Mouse (Mus musculus) left cerebral cortex, postnatal 25 days (tissue): Measurements from ENCODE around the gene Mtmr6. TPM values are rescaled to one million over a fixed set of nuclear protein-coding genes. Genes with fewer than 3 reads are reported as not detected.

ENCODE experiments used
- DNase-seq, 2 experiments: peaks; one replicate each; pipeline ENCODE4 v3.0.0; 2022; ENCODE audit warnings: low spot score in 2 of 2, mixed read lengths in 1 of 2
- intact Hi-C: fragments of 180-260 bp; cut with DNase I; formaldehyde crosslinking; loops from one replicate; pipeline ENCODE4 v1.15.1; 2025
- total RNA-seq, 2 experiments: library from RNA; stranded (reverse); gene quantifications; 2 replicates each; pipeline ENCODE4 v1.2.3; 2021

The Mtmr6 gene
- total RNA-seq: 100 to 1,000 TPM; 106 to 117 TPM

DNA sequence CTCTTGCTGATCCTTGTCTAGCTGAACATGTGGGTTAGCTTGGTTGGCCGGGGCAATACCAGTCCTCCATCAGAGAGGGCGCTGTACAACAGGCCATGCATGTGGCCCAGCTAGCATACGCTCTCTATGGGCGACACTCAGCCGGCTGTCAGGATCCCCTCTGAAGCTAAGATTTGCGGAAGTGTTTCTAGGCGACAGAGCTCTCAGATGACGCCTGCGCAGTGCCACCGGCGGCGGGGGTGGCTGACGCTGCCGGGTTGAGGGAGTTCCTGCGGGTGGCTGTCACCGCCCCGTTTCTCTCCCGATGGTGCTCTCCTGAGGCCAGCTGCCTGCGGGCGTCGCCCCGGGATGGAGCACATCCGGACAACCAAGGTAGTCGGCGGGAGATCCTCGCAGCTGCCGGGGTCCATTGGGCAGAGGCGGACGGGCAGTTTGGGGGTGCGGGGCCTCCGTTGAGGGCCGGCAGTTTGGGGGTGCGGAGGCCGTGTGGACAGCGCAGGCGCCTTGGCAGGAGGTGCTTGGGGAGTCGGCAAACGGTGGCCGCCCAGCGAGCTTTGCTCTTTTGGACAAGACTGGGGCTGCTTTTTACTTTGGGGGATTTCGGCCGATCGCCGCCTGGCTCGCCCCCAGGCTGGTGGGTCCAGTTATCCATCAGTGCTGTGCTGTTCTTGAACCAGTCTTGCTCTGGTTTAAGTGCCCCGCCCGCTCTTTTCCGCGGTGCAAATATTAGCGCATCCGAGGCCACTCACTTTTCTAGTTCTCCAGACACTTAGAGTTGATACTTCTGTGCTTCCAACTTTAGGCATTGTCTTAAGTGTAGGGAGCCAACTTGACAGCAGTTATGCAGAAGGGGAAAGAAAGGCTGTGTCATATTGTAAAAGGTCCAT lies at the start of gene Mtmr6:
Mtmr6 (plus strand) TSS at position 239 of the 887 bp plus-strand sequence.
- peak; percentile 95 to 98 for DNase-seq
- intact Hi-C loops: loop anchor here (1.0 to 5.0 kb wide), 3 partner anchors 14 to 170 kb away; partner anchors contain the start of genes Gm49336 and Nupl1

DNA sequence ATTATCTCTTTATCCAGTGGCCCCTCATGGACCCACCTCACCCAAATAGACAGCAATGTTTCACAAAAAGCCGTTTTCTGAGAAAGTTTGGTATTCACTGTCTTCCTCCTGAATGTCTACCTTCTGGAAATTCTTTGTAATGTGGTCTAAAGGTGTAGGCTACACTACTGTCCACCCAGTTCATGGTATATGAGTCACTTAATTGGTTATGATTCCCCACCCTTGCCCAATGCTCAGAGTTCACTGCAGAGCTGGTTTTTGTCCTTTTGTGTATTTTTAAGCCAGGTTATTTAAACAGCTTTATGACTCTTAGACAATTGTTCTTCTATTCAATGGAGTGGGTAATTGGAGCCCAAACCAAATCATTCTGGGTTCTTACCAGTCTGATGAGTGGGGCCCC lies 48.9 kb upstream of the Mtmr6 start:
- DNase-seq: no peak
- intact Hi-C loops: no loop called here

DNA sequence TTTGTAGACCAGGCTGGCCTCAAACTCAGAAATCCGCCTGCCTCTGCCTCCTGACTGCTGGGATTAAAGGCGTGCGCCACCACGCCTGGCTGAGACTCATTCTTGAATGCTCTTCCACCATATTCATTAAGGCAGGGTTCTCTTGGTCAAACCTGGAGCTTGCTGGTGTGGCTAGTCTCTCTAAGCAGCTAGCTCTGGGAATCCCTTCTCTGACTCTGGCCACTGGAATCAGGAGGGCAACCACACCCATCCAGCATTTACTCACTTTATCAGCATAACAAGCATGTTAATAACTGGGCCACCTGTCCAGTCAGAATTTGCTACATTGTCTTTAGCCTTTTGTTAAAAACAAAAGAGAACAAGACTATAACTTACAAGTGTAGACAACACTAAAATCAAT lies 47.4 kb upstream of the Mtmr6 start:
- no peak for DNase-seq
- intact Hi-C loops: no loop called here

DNA sequence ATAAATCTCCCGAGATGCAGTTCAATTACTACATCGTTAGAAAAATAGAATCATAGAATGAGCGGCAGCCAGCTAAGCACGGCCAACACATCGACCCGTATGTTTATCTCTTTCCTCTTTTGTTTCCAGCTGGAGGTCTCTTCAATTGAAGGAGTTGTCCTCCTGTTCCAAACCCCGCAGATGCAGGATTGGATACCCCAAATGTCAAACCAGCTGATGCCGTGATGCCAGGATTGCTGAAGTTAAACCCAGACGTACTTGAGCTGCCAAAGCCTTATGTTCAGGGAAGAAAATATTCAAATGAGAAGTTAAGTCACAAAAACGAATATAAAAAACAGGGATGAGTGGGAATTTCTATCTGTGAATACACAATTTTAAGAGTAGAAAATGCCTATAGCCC lies 45.1 kb upstream of the Mtmr6 start:
- DNase-seq: peak in 1 of 2 experiments; percentile 48
- intact Hi-C loops: no loop called here

DNA sequence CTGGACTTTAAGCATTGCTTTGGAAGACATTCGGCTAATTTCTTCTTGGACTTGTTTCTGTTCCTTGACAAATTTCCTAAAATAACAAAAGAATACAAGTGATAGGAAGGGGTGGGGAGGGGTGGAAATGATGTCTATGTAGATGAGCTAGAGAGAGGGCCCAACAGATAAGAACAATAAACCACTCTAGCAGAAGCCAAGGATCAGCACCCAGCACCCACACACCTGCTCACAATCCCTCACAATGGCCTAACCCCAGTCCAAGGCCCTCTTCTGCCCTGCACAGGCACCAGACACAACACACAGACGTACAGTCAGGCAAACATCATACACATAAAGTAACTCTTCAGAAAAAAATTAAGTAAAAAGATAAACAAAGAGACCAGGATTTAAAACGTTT lies 26.5 kb upstream of the Mtmr6 start:
- no peak for DNase-seq
- intact Hi-C loops: no loop called here

DNA sequence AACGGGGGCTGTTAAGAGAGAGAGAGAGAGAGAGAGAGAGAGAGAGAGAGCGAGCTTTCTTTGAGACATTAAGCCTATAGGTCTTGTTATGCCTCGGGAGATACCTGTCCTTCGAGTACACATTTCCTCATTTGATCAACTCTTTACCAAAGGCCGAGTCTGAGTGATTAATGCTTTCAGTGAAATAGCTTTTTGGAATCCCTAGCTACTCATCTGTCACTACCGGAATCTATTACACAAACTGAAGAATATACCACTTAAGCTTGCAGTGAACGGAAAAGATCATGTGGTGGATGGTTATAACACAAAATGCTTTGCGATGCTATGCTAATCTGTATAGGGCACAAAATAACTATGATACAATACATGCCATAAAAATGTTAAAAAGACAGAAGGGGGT lies 14.7 kb upstream of the Mtmr6 start:
- DNase-seq: no peak
- intact Hi-C loops: loop anchor here (2.0 to 5.0 kb wide), 3 partner anchors 74 to 447 kb away; no protein-coding TSS in a partner anchor

DNA sequence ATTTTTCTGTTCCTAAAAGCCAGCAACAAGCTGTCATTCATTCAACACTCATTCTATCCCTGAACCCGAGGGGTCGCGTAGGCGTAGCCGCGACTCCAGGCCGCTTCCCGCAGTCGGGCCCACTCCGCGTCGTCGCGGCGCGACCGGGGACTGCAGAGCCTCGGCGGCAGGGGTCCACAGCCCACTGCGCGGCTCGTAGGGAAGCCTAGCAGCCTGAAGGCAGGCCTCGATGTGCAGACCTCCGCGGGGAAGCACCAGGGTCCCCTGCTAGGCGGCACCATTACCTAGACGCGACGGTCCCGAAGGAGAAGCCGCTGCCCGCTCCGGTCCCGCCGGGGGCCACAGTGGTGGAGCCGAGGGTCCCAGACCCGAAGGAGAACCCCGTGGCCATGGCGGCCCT lies 14.1 kb upstream of the Mtmr6 start:
- intact Hi-C loops: loop anchor here (1.0 to 5.0 kb wide), 4 partner anchors 14 to 446 kb away; partner anchors contain the start of gene Mtmr6
- DNase-seq: no peak

DNA sequence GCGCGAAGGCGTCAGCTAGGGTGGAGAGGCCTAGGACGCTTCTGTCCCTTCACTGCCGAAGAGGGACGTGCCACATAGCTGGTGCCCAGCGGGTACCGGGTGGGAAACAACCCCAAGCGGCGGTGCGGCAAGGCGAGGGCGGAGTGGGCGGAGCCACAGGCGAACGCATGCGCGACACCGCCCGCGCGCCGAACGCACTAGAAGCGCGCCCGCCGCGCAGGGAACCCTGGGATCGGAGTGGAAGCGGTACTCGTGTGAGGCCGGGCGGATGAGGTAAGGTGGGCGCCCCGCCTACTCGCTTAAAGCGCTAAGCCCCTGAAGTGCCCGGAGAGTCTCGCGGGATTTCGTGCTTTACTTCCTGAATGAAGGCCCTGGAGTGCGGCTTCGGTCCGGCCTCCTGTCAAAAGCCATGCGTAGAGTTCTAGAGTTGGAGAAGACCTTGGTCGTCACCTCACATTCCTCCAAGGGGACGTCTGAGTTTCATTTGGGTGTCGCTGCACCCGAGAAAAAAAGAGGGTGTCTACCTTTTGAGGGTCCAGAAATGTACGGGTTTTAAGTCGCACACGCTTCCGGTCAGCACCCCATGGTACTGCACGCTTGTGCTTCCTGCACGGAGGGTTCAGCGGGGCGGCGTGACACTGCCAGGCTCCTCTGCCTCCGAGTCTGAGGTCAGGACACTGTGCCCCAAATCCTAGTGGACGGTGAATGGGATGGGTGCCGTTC lies 13.6 kb upstream of the Mtmr6 start, which contains the start of the genes Nupl1 and Gm49336:
Nupl1 (minus strand) TSS at position 151 of the 723 bp plus-strand sequence.
Gm49336 (minus strand) TSS at position 227 of the 723 bp plus-strand sequence.
- peak; percentile 99 for DNase-seq
- intact Hi-C loops: loop anchor here (1.0 to 5.0 kb wide), 4 partner anchors 14 to 446 kb away; partner anchors contain the start of gene Mtmr6

DNA sequence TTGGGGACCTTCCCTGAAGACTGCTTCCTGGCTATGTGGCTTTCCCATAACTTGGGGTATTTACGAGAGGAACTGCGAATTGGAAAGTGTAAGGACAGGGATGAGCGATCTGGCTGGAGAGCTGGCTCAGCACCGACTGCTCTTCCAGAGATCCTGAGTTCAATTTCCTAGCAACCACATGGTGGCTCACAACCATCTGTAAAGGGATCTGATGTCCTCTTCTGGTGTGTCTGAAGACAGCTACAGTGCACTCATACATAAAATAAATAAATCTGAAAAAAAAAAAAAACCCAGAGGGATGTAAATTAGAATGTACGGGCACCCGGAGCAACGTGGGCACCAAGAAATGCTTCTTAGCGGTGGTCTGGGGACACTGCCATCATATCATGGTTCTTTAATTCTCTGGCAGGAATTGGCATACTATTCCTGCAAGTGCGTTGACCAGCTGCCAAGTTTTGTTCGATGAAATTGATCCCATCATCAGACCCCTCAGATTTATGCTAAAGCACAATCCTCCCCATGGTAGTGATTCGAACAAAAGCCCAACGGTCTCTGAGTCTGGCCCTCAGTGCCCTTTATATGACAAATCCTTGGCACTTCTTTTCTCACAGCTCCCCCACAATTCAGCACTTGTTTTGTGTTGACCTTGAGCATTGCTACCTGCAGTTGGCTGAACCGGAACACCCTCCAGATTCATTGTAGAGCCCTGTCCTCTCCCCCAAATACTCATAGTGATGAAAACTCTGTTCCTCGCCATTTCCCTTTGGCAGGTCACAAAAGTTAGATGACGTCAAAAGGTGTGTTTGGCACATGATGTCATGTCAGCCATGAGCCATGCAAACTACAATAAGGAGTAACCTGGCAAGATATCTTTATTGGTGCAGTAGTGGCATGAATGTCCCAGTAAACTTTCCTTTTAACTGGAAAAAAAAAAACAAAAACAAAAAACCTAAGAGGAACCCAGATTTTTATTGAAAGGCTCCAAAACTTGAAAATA lies 12.7 kb upstream of the Mtmr6 start:
- DNase-seq: no peak
- intact Hi-C loops: loop anchor here (5.0 kb wide), 2 partner anchors 130 to 445 kb away; no protein-coding TSS in a partner anchor

DNA sequence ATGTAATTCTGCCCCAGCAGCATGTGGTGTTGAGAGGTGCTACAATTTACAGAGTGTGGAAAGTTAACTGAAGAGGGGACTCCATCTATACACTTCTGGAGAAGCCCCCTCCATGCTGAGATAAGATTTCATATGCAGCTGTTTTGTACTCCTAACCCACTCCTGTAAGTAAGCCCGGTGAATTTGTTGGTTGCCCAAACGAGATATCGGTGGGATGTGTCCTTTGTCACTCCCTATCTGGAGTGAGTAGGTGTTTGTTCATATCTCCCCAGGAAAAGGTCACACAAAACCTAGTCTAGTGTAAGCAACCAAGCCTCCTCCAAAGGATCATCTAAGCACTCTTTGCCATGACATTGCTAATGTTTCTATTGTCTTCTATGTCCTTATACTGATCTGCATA lies 11.6 kb upstream of the Mtmr6 start:
- no peak for DNase-seq
- intact Hi-C loops: loop anchor here (5.0 kb wide), 2 partner anchors 129 to 444 kb away; no protein-coding TSS in a partner anchor

DNA sequence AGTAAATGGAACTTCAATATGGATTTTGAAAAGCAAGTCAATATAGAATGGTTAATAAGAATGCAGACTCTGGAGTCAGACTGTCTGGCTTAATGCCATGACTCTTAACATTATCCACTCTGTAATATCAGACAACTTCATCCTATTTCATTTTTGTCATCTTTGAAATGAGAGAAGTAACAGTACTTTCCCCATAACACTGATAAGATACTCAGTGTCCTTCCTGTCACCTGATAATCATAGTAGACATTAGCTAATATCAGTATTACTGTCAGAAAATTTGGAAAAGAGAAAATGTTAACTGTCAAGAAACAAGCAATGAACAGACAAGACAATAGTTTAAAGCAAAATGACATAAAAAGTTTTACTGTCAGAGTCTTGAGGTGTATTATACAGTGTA lies 10.3 kb upstream of the Mtmr6 start:
- DNase-seq: no peak
- intact Hi-C loops: loop anchor here (5.0 kb wide), 2 partner anchors 128 to 443 kb away; no protein-coding TSS in a partner anchor

DNA sequence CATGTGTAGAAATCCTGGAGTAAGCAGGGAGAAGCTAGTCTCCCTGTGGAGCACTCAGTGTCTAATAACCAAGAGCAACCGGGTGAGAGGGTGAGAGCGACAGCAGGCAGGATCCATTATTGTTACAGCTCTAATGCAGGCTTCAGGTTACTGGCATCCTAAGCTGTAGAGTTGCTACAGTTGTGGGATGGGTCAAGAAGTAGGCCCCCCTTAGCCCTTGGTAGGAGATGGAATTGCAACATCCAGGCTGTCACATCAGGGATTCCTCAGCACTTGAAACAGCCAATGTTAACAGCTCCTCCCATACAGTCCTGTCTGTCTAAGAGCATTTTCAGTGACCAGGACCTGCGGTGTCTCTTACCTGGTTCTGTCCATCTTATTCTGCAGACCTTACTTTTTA lies 8.7 kb upstream of the Mtmr6 start:
- no peak for DNase-seq
- intact Hi-C loops: no loop called here

DNA sequence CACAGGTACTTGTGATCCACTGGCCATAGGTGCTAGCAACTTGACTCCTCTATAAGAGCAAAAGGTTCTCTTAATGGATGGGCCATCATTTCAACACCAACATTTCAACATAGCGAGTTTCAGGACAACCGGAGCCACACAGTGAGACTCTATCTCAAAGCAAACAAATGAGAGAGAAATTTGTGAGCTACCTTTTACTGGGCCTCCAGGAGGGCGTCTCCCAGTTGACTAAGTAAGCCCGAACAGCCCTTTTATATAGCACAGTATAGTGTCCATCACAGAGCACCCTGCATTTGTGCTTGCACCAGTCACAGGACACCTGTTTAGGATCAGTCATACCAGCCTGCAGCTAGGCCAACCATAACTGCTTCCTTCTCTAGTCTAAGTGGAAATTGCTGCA lies 7.9 kb upstream of the Mtmr6 start:
- intact Hi-C loops: no loop called here
- DNase-seq: no peak

DNA sequence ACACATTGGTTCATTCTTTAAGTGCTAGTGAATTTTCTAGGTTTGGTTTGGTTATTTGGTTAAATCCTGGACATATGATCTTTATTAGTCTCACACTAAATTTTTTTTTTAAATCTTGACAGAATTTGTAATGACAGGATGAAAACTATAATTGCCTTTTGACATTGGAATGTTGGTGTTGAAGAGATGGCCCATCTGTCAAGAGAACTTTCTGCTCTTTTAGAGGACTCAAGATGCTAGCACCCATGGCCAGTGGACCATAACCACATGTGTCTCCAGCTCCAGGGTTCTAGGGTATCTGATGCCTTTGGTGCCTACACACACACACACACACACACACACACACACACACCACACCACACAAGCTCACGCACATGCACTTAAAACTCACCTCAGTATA lies 7.2 kb upstream of the Mtmr6 start:
- no peak for DNase-seq
- intact Hi-C loops: no loop called here

DNA sequence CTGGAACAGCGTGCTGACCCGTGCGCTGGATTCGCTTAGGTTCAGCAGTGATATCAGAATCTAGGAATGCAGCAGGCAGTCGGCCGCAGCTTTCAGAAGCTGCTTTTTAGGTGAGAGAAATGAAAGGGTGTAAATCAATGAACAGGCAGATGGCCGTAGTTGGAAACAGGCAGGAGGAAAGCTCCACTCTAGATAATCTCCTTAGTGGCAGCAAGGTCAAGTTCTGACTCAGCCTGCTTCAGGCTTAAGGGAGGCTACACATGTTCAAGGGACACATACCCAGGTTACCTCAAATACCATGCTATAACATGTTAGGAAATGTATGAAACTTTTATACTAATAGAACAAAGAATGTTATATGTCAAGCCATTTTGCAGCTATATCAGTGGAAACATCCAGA lies 2.7 kb upstream of the Mtmr6 start:
- intact Hi-C loops: no loop called here
- no peak for DNase-seq

DNA sequence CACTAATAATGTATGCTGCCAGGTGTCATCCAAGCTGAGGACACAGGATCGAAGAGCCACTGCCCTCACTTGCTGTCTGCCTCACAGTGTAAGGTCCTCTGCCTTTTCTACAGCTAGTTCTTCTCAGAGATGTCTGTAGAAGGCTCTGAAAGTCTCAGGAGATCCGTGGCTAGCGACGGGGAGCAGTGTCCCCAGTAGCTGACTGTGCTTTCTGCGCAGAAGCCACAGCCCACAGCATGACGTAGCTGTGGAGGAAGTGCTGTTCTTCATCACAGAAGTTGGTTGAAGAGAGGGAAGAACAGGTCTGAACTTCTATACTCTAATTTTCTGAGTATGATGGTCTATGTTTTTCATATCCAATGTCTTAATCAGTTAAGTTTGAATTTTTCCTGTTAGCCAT lies 4.3 kb downstream of the Mtmr6 start:
- intact Hi-C loops: loop anchor here (5.0 kb wide), 1 partner anchor 108 kb away; no protein-coding TSS in a partner anchor
- DNase-seq: no peak

DNA sequence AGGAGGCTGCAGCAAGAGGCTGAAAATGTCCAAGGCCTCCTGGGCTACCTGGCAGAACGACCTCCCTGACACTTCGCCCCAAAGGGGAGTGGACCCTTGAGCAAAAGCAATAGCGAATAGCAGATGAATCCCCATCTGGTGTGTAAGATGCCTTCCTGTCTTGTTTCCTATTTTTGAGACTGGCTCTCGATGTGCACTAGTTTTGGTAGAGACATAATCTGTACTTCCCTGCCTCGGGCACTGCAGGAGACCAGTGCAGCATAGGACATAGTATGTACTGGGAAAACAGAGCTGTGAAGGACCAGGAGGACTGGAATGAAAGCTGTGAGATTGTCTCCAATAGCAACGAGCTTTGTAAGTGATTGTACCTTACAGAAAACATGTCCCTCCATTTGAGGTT lies 8.3 kb downstream of the Mtmr6 start:
- intact Hi-C loops: no loop called here
- DNase-seq: no peak

DNA sequence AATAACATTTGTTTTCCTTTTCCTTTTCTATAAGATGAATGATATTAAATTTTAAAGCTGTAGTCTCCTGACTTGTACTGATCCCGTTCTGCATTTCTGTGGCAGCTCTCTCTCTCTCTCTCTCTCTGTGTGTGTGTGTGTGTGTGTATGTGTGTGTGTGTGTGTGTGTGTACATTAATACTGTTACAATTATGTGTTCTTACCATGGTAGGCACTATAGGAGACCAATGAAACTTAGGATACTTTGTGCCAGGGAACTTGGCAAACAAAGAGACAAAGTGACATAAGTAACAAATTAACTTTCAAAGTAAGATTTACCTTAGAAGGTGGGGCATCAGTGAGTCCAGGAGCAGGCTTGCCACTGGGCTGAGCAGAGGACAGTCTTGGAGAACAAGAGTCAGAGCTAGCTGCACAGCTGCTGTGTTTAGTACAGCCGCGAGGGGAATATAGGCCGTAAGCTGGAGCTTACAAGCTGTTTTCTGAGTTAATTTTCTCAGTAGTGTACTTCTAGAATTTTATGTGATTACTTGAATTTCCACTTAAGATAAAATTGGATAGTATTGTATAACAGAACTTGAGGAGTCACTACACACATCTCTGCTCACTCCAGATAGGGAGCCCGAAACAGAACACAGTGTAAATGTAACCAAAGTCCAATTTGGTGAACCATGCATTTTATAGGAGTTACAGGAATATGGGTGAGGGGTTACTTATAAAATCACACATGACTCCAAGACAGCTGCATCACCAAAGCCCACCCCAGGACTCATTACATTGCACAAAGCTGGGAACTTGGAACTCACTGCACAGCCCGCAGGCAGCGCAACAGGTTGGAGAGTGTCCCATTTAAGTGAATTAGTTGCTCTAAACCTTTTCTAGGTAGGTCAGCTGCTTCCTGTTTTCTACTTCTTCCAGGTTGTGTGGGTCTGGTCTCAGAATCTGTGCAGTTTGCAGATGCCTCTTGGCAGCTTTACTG lies 10.6 kb downstream of the Mtmr6 start:
- no peak for DNase-seq
- intact Hi-C loops: no loop called here
